In genomic region chr17:35534343-35534742, GRCm38 (mm10) we compare ENCODE assay signal across 8 mouse cellular contexts. TPM values are rescaled to one million over a fixed set of nuclear protein-coding genes. Genes with fewer than 3 reads are reported as not detected.
DNase-seq lines count a peak whose midpoint lies in the region; ATAC-seq and TF ChIP-seq lines count a peak whose summit lies in the region.

No protein-coding gene starts in this region.

- WGBS in liver, postnatal 0 days (ENCODE audit: insufficient replicate concordance): 9% methylated on average over 6 of the region's 6 CpGs

- no peaks in the 10 kb centered on the region for H3K79me2 ChIP-seq in C2C12 (ENCODE audit: control insufficient read depth, insufficient read depth)

- peak; percentile 85 for DNase-seq in adrenal gland, postnatal 10 days
- peak; percentile 69 for DNase-seq in embryo, embryonic 11.5 days (ENCODE audit: low read depth, low spot score)
- peak; percentile 31 to 56 for DNase-seq in heart, adult 9 months (ENCODE audit: low spot score in 2 of 2)
- DNase-seq in kidney, postnatal 14 days: peak; percentile 80
- DNase-seq in liver, postnatal 0 days: peak; percentile 73
- DNase-seq in thymus, postnatal 0 days (ENCODE audit: low spot score): peak; percentile 66

- peaks cover 4% of the 10 kb centered on the region for H3K36me3 ChIP-seq in C2C12 (ENCODE audit: control insufficient read depth, insufficient read depth)
- H3K36me3 ChIP-seq in liver, postnatal 0 days (replicated peaks; ENCODE audit: insufficient read depth, low read length): 0 out of 2 replicates have a peak, but pooled peaks cover 3% of the 10 kb centered on the region

- H3K4me2 ChIP-seq in liver, postnatal 0 days (ENCODE audit: low read depth, low read length): no peak overlapping the region

- peak; percentile 66 for TF ChIP-seq CTCF in C2C12 (IDR thresholded peaks at IDR 0.05; ENCODE audit: control insufficient read depth, insufficient read depth, insufficient read length)
- peak; percentile 94 for TF ChIP-seq CTCF in liver, postnatal 0 days (IDR thresholded peaks at IDR 0.05; ENCODE audit: low read depth)

- H3K79me3 ChIP-seq in C2C12 (ENCODE audit: low read depth): no peaks in the 10 kb centered on the region

- ATAC-seq in liver, postnatal 0 days: peak; percentile 56; the same call in 1 of the 2 replicates
- peak; percentile 80 for ATAC-seq in neutrophil, adult 5-6 weeks (ENCODE audit: extremely low read depth, insufficient number of reproducible peaks, low FRiP score, poor library complexity, severe bottlenecking)

- no peak overlapping the region for H3ac ChIP-seq in C2C12 (ENCODE audit: control insufficient read depth, insufficient read length, low read depth)

- no peaks in the 10 kb centered on the region for H3K9me3 ChIP-seq in liver, postnatal 0 days (ENCODE audit: low read length)

- no peak overlapping the region for H3K27ac ChIP-seq in liver, postnatal 0 days (ENCODE audit: low read depth)

- H3K4me1 ChIP-seq in liver, postnatal 0 days (ENCODE audit: insufficient read depth): no peaks in the 10 kb centered on the region

- H3K4me3 ChIP-seq in C2C12 (ENCODE audit: insufficient read depth, poor library complexity, severe bottlenecking): no peak overlapping the region
- H3K4me3 ChIP-seq in liver, postnatal 0 days (ENCODE audit: low read depth, low read length): no peak overlapping the region

- no peak overlapping the region for H3K9ac ChIP-seq in liver, postnatal 0 days (replicated peaks)

- H3K27me3 ChIP-seq in C2C12 (ENCODE audit: control insufficient read depth, insufficient read depth, insufficient read length): no peaks in the 10 kb centered on the region
- no peaks in the 10 kb centered on the region for H3K27me3 ChIP-seq in liver, postnatal 0 days (ENCODE audit: insufficient read depth, low read length)

- TF ChIP-seq EP300 in liver, postnatal 0 days (IDR thresholded peaks at IDR 0.05; ENCODE audit: low read depth): no peak

TF ChIP-seq in C2C12, 6 proteins besides CTCF, POLR2A, EP300 and RAD21:
- TF ChIP-seq MYOD1 (IDR thresholded peaks at IDR 0.05; ENCODE audit: control insufficient read depth, insufficient read length, low read depth) (no peak), USF1 (IDR thresholded peaks at IDR 0.05; ENCODE audit: low read depth) (no peak), FOSL1 (IDR thresholded peaks at IDR 0.05; ENCODE audit: insufficient read depth, low read length, poor library complexity, severe bottlenecking) (no peak), MAX (IDR thresholded peaks at IDR 0.05) (no peak), MYOG (IDR thresholded peaks at IDR 0.05; ENCODE audit: control insufficient read depth, extremely low read depth, insufficient read length) (no peak), CEBPB (IDR thresholded peaks at IDR 0.05; ENCODE audit: low read depth) (no peak)

RNA-seq across cellular contexts. Expression of gene Psors1c2, which starts 1.3 kb away (rescaled TPM):
- 0.08 TPM for polyA plus RNA-seq in C2C12 (2012; fragmentation: generic; extraction: Trizol)
- not detected for total RNA-seq in adrenal gland, postnatal 10 days (2021)
- polyA plus RNA-seq in liver, postnatal 0 days (2015; fragmentation: Nextera tagmentation; extraction: Ambion mirVana): 0.13 TPM in 1 of 2 replicates, not detected in the other
- total RNA-seq in neutrophil, adult 5-6 weeks (2017): not detected in 2 replicates
- 10.2 and 12.7 TPM in 2 replicates for polyA plus RNA-seq in thymus, postnatal 0 days (2015; fragmentation: Nextera tagmentation; extraction: Ambion mirVana)

RNA-seq across cellular contexts. Expression of gene Cchcr1, which starts 17.4 kb away (rescaled TPM):
- 15.9 TPM for polyA plus RNA-seq in C2C12 (2012; fragmentation: generic; extraction: Trizol)
- total RNA-seq in adrenal gland, postnatal 10 days (2021): 10 to 100 TPM in 1 of 2 experiments, 1 to 10 TPM in 1; 9.9 to 15.8 TPM
- polyA plus RNA-seq in liver, postnatal 0 days (2015; fragmentation: Nextera tagmentation; extraction: Ambion mirVana): 3.0 and 3.5 TPM in 2 replicates
- 3.1 TPM in 2 replicates for total RNA-seq in neutrophil, adult 5-6 weeks (2017)
- 8.7 and 9.8 TPM in 2 replicates for polyA plus RNA-seq in thymus, postnatal 0 days (2015; fragmentation: Nextera tagmentation; extraction: Ambion mirVana)

RNA-seq across cellular contexts. Expression of gene Cdsn, which starts 17.6 kb away (rescaled TPM):
- 2.0 TPM for polyA plus RNA-seq in C2C12 (2012; fragmentation: generic; extraction: Trizol)
- under 1 TPM; 0.24 to 0.30 TPM for total RNA-seq in adrenal gland, postnatal 10 days (2021)
- not detected in 2 replicates for polyA plus RNA-seq in liver, postnatal 0 days (2015; fragmentation: Nextera tagmentation; extraction: Ambion mirVana)
- total RNA-seq in neutrophil, adult 5-6 weeks (2017): not detected in 2 replicates
- polyA plus RNA-seq in thymus, postnatal 0 days (2015; fragmentation: Nextera tagmentation; extraction: Ambion mirVana): 0.22 and 0.28 TPM in 2 replicates

RNA-seq across cellular contexts. Expression of gene Tcf19, which starts 17.7 kb away (rescaled TPM):
- 46.7 TPM for polyA plus RNA-seq in C2C12 (2012; fragmentation: generic; extraction: Trizol)
- total RNA-seq in adrenal gland, postnatal 10 days (2021): 10 to 100 TPM; 20.3 to 25.1 TPM
- polyA plus RNA-seq in liver, postnatal 0 days (2015; fragmentation: Nextera tagmentation; extraction: Ambion mirVana): 19.6 and 20.6 TPM in 2 replicates
- 1.4 and 2.5 TPM in 2 replicates for total RNA-seq in neutrophil, adult 5-6 weeks (2017)
- polyA plus RNA-seq in thymus, postnatal 0 days (2015; fragmentation: Nextera tagmentation; extraction: Ambion mirVana): 75.9 and 80.4 TPM in 2 replicates

RNA-seq across cellular contexts. Expression of gene Pou5f1, which starts 28.5 kb away (rescaled TPM):
- not detected for polyA plus RNA-seq in C2C12 (2012; fragmentation: generic; extraction: Trizol)
- total RNA-seq in adrenal gland, postnatal 10 days (2021): under 1 TPM; 0.18 to 0.64 TPM
- polyA plus RNA-seq in liver, postnatal 0 days (2015; fragmentation: Nextera tagmentation; extraction: Ambion mirVana): not detected in 2 replicates
- 0.49 TPM in 1 of 2 replicates, not detected in the other for total RNA-seq in neutrophil, adult 5-6 weeks (2017)
- 0.44 and 0.62 TPM in 2 replicates for polyA plus RNA-seq in thymus, postnatal 0 days (2015; fragmentation: Nextera tagmentation; extraction: Ambion mirVana)
